Mouse (Mus musculus) liver, embryonic 12.5 days (tissue): ENCODE measurements at regions not wholly inside any gene's neighbourhood (a gene's known extent, or its start where the extent isn't known, plus 50 kb on each side); places are given as distances from the start of the nearest gene placed in this dataset.

Experiments
- ATAC-seq: fragments of 200-750 bp; cut with Nextera tagmentation; 2 replicates; pipeline ENCODE4 v1.8.0; 2017; ENCODE audit warnings: moderate number of reproducible peaks, mild to moderate bottlenecking, moderate library complexity
- H3K27ac ChIP-seq: fragments of 300-500 bp; sonication (generic); 2 replicates; pipeline ENCODE4 v1.5.1; 2016; ENCODE audit warnings: mild to moderate bottlenecking
- H3K27me3 ChIP-seq: fragments of 300-500 bp; sonication (generic); replicated peaks from 2 replicates; pipeline ENCODE4 v1.6.1; 2016; ENCODE audit warnings: mild to moderate bottlenecking, moderate library complexity
- H3K36me3 ChIP-seq: fragments of 300-500 bp; sonication (generic); 2 replicates; pipeline ENCODE4 v1.6.1; 2016; ENCODE audit warnings: mild to moderate bottlenecking, moderate library complexity
- H3K4me1 ChIP-seq: fragments of 300-500 bp; sonication (generic); 2 replicates; pipeline ENCODE4 v1.6.1; 2016
- H3K4me2 ChIP-seq: fragments of 300-500 bp; sonication (generic); 2 replicates; pipeline ENCODE4 v1.6.1; 2016; ENCODE audit warnings: mild to moderate bottlenecking, moderate library complexity
- H3K4me3 ChIP-seq: fragments of 300-500 bp; sonication (generic); 2 replicates; pipeline ENCODE4 v1.5.1; 2016; ENCODE audit warnings: mild to moderate bottlenecking, moderate library complexity
- H3K9ac ChIP-seq: fragments of 300-500 bp; sonication (generic); 2 replicates; pipeline ENCODE4 v1.6.1; 2016; ENCODE audit warnings: mild to moderate bottlenecking, moderate library complexity
- H3K9me3 ChIP-seq: fragments of 300-500 bp; sonication (generic); replicated peaks from 2 replicates; pipeline ENCODE4 v1.6.1; 2016; ENCODE audit warnings: mild to moderate bottlenecking, moderate library complexity
- WGBS: fragments of 180-500 bp; shearing (Covaris S2); methylation state at CpG from one replicate; pipeline ENCODE4 v1.1.7; 2016; ENCODE audit not compliant: insufficient replicate concordance; 5-methylcytosine and 5-hydroxymethylcytosine counted together

- Histone ChIP-seq H3K4me3 (no peak overlapping the region), H3K4me1 (no peaks in the 10 kb centered on the region), H3K27ac (no peak overlapping the region), H3K9ac (no peak overlapping the region), H3K27me3 (no peaks in the 10 kb centered on the region), H3K4me2 (no peak overlapping the region), H3K36me3 (no peaks in the 10 kb centered on the region), H3K9me3 (no peaks in the 10 kb centered on the region)
- WGBS, result 86% methylated on average over 7 of the region's 7 CpGs
- ATAC-seq, result no peak
These were observed 314.0 kb downstream of the Bbx start for GRCm38 (mm10) chr16:50118150-50118549.

DNA sequence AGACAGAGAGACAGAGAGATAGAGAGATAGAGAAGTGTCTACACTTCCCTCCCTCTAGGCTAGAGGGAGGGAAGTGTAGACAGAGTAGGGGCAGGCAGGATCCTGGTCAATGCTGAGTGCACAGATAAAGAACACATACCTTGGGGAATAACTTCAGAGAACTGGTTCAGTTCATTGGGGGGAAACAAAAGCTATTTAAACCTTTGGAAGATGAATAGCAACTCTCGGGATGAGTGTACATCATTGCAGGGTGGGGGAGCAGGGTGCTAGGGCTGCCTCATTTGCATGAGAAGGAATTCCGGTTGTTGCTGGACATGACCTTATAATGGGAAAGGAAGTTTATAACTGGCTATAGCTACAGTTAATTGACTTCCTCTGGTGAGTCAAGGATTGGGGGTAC lies 309.7 kb downstream of the Bbx start:
- ATAC-seq, result no peak
- Histone ChIP-seq H3K9ac (no peak overlapping the region), H3K27me3 (no peaks in the 10 kb centered on the region), H3K36me3 (no peaks in the 10 kb centered on the region), H3K4me1 (no peaks in the 10 kb centered on the region), H3K9me3 (no peaks in the 10 kb centered on the region), H3K4me2 (no peak overlapping the region), H3K4me3 (no peak overlapping the region), H3K27ac (no peak overlapping the region)
- WGBS, result 60% methylated on average over 2 of the region's 2 CpGs

DNA sequence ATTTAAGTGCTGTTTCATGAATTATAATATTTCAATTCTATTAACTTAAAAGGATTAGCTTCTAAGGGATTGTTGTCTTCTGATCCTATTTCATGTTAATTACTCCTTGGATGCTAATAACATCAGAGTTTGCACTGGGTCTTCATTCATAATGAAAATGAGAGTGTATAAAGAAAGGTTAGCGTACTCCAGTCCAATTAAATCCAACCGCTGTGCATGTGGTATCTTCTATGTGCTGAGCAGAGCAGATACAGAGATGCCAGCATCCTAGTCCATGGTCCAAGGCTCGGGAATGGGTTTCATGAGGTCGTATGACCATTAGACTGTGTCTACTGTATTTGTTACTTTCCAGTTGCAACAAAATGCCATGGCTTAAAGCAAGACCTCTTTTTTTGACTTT lies 307.5 kb downstream of the Bbx start:
- H3K9me3 ChIP-seq, result no peaks in the 10 kb centered on the region
- H3K27me3 ChIP-seq, result no peaks in the 10 kb centered on the region
- no peak for ATAC-seq
- no peak overlapping the region for H3K4me2 ChIP-seq
- no peaks in the 10 kb centered on the region for H3K36me3 ChIP-seq
- no peaks in the 10 kb centered on the region for H3K4me1 ChIP-seq
- H3K27ac ChIP-seq, result no peak overlapping the region
- WGBS, result 74% methylated on average over 4 of the region's 4 CpGs
- H3K9ac ChIP-seq, result no peak overlapping the region
- no peak overlapping the region for H3K4me3 ChIP-seq

GRCm38 (mm10) chr16:50125564-50125963 lies 306.6 kb downstream of the Bbx start:
- H3K27me3 ChIP-seq, result no peaks in the 10 kb centered on the region
- H3K4me1 ChIP-seq, result no peaks in the 10 kb centered on the region
- no peaks in the 10 kb centered on the region for H3K36me3 ChIP-seq
- WGBS, result 62% methylated on average over 5 of the region's 5 CpGs
- H3K4me3 ChIP-seq, result no peak overlapping the region
- no peak for ATAC-seq
- no peak overlapping the region for H3K9ac ChIP-seq
- H3K4me2 ChIP-seq, result no peak overlapping the region
- H3K27ac ChIP-seq, result no peak overlapping the region
- no peaks in the 10 kb centered on the region for H3K9me3 ChIP-seq

DNA sequence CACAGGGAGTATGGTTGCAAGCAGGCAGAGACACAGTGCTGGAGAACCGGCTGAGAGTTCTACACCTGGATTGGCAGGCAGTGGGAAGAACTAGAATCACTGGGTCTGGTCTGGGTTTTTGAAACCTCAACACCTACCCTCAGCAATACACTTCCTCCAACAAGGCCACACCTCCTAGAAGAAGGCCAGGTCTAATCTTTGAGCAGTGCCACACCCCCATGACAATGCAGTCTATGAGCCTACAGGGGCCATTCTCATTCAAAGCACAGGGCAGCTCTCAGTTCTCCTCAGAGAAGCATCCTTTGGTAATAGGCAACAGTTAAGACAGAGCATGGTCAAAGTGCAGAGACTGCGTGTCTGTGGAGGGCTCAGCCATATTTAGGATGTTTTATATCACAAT lies 300.8 kb downstream of the Bbx start:
- Histone ChIP-seq H3K9ac (no peak overlapping the region), H3K9me3 (no peaks in the 10 kb centered on the region), H3K4me1 (no peaks in the 10 kb centered on the region), H3K36me3 (no peaks in the 10 kb centered on the region), H3K27ac (no peak overlapping the region), H3K27me3 (no peaks in the 10 kb centered on the region), H3K4me3 (no peak overlapping the region), H3K4me2 (no peak overlapping the region)
- 87% methylated on average over 2 of the region's 2 CpGs for WGBS
- no peak for ATAC-seq
